Mouse (Mus musculus): ENCODE measurements around the gene Mettl13.
A peak's percentile ranks its signal among the peaks of the same experiment; 100 is the strongest.

DNA sequence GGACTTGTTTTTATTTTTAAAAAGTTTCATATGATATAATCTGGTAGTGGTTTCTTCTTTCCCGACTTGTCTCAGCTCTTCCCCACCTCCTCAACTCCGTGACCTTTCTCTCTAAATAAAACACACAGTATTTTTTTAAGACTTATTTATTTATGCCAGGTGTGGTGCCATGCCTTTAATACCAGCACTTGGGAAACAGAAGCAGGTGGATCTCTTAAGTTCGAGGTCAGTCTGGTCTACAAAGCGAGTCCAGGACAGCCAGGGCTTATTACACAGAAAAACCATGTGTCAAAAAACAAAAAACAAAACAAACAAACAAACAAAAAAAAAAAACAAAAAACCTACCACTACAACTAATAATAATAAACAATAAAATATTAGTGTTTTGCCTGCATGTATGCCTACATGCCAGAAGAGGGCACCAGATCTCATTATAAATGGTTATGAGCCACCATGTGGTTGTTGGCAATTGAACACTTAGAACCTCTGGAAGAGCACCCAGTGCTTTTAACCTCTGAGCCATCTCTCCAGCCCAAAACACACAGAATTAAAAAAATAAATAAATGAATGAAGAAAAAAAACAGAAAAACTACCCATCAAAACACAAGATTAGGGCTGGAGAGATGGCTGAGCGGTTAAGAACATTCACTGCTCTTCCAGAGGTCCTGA is 1.4 kb upstream of the Mettl13 start:
- TF ChIP-seq CTCF (IDR thresholded peaks at IDR 0.05; ENCODE audit: low read depth) = peak; percentile 83
- TF ChIP-seq EP300 (optimal IDR thresholded peaks at IDR 0.05) = no peak
